Mouse (Mus musculus): ENCODE measurements at regions not wholly inside any gene's neighbourhood (a gene's known extent, or its start where the extent isn't known, plus 50 kb on each side); places are given as distances from the start of the nearest gene placed in this dataset.

DNA sequence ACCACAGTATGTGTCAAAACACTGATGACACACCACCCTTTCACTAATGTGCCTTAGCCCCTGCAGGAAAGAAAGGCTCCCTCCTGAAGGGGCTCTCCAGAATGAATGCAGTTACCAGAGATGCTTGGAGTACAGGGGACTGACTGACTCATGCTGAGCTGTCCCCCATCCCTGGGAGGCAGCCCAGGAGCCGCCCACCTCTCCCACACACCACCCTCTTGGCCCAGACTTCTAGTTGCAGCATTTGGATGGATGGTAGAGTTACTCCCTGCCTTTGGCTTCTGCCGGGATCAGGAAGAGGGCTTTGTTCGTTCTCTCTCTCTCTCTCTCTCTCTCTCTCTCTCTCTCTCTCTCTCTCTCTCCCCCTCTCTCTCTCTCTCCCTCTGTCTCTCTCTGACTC, 53.4 kb upstream of the Jun start:
- DNase-seq (ENCODE audit: low spot score), result no peak

- DNase-seq (ENCODE audit: low spot score), result no peak
These were observed 54.1 kb upstream of the Jun start for GRCm38 (mm10) chr4:95105926-95106622.

- no peak for DNase-seq (ENCODE audit: low spot score)
These were observed 55.1 kb upstream of the Jun start for GRCm38 (mm10) chr4:95106881-95107665.

DNA sequence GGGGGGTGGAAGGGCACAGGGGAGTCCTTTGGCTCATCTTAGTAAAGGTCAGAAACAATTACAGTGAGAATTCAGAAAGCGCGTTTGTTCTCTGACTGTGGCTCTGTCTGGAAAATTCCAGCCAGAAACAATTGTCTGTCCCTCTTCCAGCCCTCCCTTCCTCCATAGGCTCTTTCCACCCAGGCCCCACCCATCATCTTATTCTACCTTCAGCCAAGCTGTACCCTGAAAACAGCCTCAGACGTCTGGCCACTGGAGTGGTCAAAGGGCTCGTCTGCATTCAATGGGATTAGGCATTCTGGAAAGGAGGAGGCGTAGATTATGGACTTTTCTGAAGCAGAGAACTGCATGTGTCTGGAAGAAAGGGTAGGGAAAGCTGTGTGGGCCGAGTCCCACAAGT, 56.8 kb upstream of the Jun start:
- DNase-seq (ENCODE audit: low spot score), result no peak

DNA sequence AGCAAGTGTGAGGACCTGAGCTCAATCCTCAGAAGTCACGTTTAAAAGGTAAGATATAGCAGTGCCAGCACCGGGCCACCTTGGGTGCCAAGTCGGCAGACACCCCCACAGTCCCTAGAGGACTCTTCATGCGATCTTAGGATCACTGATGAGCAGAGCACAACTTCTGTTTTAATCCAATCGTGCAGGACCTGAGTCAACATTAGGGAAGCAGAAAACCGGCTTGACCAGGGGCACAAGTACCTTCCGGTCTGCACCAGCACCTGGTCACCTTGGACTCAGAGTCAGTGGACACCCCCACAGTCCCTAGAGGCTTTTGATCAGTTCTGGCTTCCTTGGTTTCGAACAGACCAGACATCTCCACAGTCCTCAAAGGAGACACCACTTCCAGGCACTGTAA, 58.8 kb upstream of the Jun start:
- DNase-seq (ENCODE audit: low spot score), result no peak

DNA sequence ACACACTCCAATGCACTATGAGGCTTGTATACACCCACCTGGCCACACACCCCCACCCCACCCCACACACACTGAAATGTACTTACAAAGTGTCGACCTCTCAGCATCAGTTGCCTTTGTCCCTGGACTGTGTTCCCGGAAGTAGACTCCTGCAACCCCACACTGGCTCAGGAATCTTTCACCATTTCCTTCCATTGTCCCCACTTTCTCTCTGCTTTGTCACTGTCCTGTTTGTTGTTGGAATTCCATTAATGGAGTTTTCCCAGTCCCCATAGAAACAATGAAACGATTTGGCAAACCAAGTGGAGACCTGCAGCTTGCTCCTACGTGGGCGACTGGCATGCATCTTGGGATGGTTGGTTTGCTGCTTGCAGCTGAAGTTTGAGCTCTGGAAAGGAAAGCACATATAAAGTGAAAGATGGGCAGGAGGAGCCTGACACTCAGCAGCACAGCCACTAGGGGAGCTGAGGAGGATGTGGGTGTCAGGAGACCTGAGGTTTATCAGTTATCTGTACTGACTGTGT, 65.2 kb upstream of the Jun start:
- no peak for DNase-seq (ENCODE audit: low spot score)

GRCm38 (mm10) chr4:95120876-95121275, 68.9 kb upstream of the Jun start:
- no peak for DNase-seq (ENCODE audit: low spot score)

GRCm38 (mm10) chr4:95125346-95125745, 73.3 kb upstream of the Jun start:
- DNase-seq (ENCODE audit: low spot score), result no peak

DNA sequence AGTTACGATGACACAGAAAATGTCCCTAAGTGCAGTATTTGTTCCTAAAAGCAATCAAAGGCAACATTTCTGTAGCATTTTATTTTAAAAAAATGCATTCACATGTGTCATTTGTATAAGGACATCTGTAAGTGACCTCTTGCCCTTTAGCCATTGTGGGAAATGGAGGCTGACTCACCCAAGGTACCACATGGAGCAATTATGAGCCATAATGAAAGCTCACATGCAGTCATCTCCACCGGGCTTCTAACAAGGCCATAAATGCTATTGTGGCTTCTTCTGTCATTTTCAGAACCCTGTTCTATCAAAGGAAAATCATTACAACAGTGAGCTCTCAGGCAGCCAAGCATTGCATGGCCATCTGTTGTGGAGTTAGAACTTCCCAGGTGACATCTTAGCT, 75.9 kb upstream of the Jun start:
- no peak for DNase-seq (ENCODE audit: low spot score)

- no peak for DNase-seq (ENCODE audit: low spot score)
These were observed 81.8 kb upstream of the Jun start for GRCm38 (mm10) chr4:95133815-95134214.

DNA sequence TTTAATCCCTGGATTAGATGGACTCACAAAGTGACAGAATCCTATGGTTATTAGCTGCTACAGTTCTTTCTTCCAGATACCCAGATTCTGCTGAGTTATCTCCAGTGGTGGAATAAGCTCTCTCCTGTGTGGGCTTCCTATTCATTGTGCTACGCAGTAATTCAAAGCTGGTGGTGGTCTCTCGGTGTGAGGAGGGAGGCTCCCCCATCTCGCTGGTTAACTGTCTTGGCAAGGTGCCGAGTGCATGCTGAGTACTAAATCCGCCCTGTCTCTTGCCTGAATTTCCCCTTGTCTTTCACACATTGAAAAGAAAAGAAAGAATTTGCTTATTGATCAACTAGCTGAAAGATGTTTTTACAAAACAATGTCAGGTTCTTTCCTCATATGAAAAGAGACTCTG, 82.6 kb upstream of the Jun start:
- no peak for DNase-seq (ENCODE audit: low spot score)

GRCm38 (mm10) chr4:95137413-95138143, 85.6 kb upstream of the Jun start:
- DNase-seq (ENCODE audit: low spot score), result no peak

DNA sequence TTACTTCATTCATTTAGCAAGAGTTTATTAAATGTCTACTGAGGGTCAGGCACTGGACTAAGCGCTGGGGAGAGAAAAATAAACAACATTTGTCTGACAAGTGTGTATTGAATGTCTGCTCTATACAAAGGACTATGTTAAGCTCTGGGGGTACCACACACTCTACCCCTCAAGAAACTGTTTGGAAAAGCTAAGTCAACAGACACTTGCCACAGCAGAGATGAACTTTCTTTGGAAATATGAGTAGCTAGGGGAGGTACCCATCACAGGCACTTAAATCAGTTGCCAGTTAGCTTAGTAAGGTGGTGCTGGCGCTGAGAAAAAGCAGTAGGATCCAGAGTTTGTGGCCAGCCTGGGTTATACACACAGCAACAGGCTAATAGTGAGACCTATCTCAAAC, 86.7 kb upstream of the Jun start:
- DNase-seq (ENCODE audit: low spot score), result no peak

DNA sequence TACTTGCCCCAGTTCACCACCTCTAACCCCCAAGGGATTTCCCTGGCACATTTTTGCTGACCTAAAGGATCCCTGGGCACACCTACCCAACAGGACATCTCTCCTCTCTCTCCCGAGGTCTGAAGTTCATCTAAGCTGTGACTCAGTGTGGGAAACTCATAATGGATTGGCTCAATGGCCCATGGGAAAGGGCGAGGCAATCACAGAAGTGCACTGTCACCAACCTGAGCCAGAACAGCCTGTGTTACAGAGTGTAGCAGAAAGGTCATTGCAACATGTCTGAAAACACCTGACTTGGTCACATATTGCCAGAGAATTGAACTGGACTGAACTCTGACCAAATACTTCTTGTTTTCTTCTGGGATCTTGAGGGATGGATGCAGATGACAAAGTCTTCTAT, 89.2 kb upstream of the Jun start:
- DNase-seq (ENCODE audit: low spot score), result no peak

- no peak for DNase-seq (ENCODE audit: low spot score)
These were observed 91.1 kb upstream of the Jun start for GRCm38 (mm10) chr4:95143130-95143529.

GRCm38 (mm10) chr4:95143668-95144067, 91.6 kb upstream of the Jun start:
- DNase-seq (ENCODE audit: low spot score), result no peak

DNA sequence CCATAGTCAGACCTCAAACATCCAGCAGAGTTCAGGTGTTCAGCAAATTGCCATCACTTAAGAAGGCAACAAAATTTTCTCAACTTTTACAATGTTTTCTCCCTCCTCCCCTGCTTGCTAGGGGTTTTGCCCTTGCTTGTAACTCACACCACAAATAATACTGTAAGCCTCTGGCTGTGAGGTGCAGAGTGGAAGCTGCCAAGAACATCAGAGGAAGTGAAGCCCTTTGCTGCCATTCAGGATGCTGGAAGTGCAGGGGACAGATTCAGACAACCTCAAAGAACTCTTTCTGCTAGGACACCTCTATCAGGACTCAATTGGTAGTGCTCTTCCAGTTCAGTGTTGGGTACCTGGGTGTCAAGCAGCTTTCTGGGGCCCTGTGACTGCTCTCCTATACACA, 92.4 kb upstream of the Jun start:
- DNase-seq (ENCODE audit: low spot score), result no peak

- DNase-seq (ENCODE audit: low spot score), result no peak
These were observed 94.2 kb upstream of the Jun start for GRCm38 (mm10) chr4:95146268-95146667.

DNA sequence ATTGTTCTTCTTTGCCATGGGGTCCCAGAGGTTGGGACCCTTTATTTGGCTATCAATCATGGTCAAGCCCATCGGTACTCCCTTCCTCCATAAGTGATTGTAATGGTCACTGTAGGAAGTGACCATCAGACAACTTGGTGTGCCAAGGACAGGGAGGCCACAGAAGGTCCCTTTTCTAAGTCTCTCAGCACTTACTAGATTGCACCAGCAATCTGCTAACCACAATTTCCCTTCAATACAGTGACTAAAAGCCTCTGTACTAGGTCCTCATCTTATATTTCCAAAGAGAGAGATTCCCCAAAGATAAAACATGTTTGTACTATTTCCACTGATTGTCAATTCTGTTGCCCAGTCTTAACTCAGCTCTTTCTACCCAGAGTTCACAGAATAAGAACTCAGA, 96.6 kb upstream of the Jun start:
- no peak for DNase-seq (ENCODE audit: low spot score)

DNA sequence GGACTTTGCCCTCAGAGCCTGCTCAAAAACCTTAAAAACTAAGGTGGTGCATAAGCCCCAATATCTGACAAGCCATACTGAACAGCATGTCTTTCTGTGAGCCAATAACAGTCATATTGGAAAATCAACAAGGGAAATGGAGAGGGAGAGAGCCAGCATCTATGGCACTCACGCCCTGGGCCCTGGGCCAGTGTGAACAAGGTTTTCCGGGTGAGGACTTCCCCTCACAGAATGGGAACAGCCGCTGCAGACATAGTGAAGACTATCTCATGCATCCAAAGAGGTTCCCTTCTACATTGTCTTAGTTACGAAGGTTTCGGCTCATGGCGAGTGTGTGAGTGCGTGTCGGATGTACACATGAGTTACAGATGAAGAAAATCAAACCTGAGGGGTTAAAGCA, 99.7 kb upstream of the Jun start:
- no peak for DNase-seq (ENCODE audit: low spot score)

DNA sequence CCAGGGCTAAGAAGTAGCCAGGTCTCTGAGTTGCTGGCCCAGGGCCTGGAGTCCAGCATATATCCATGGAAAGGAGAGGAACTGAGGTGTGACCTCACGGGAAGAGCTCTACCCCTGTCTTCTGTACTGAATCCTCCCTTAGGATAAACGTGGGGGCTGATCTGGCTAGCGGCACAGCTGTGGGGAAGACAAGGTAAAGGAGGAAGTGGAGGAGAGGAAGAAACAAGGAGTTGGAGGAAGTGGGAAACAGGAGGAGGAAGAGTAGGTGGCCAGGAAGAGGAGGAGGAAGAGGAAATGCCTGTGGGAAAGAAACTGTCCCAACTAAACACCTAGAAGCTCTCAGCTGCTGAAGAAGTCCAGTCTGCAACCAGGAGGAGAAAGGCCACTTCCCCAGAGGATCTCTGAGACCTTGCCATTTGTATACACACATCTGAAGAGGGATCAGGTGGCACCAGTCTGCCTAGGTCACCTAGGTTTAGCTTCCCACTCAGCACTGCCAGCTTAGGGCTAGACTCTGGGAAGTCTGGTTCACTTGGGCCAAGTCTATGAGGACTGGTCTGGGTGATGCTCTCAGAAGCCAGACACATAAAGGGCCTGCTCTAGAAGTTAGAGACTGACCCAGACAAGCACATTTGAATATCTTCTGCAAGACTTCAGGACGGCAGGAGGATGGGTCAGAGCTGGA, 100.6 kb upstream of the Jun start:
- no peak for DNase-seq (ENCODE audit: low spot score)

GRCm38 (mm10) chr4:95153737-95154287, 101.8 kb upstream of the Jun start:
- no peak for DNase-seq (ENCODE audit: low spot score)

All from spleen, adult 12 weeks (tissue).